Mouse (Mus musculus) bone marrow, adult 2 months (tissue): ENCODE data around the gene Gm20517. TPM values are rescaled to one million over a fixed set of nuclear protein-coding genes. Genes with fewer than 3 reads are reported as not detected.
"Not testable (repeated sequence)": the region's sequence is repeated elsewhere in the genome, so short reads cannot be mapped to it uniquely, and the experiment has no call there.

Experiments
- H3K27ac ChIP-seq: fragments of 200-500 bp; 2 replicates; pipeline ENCODE4 v1.5.1; 2012; ENCODE audit warnings: low read depth, mild to moderate bottlenecking, control low read depth, inconsistent platforms, low read length; ENCODE audit not compliant: control insufficient read depth, poor library complexity, insufficient read depth
- H3K4me1 ChIP-seq: fragments of 200-500 bp; 2 replicates; pipeline ENCODE4 v1.6.1; 2011; ENCODE audit warnings: low read length; ENCODE audit not compliant: control insufficient read depth, insufficient read depth
- H3K4me3 ChIP-seq: fragments of 200-500 bp; replicated peaks from 2 replicates; pipeline ENCODE3; 2011; ENCODE audit warnings: mild to moderate bottlenecking, low read depth, low read length, control low read depth; ENCODE audit not compliant: control insufficient read depth
- CTCF ChIP-seq: fragments of 200-500 bp; IDR thresholded peaks from 2 replicates; pipeline ENCODE4 v1.5.1; 2011; ENCODE audit warnings: low read length, control low read depth; ENCODE audit not compliant: control insufficient read depth, insufficient read depth
- POLR2A ChIP-seq: fragments of 200-500 bp; IDR thresholded peaks from 2 replicates; pipeline ENCODE4 v1.6.1; 2011; ENCODE audit warnings: low read depth, mild to moderate bottlenecking, control low read depth, low read length, borderline replicate concordance; ENCODE audit not compliant: control insufficient read depth
- WGBS: fragments of 180-500 bp; shearing (Covaris S2); methylation state at CpG from one replicate; pipeline ENCODE4 v1.1.7; 2018; 5-methylcytosine and 5-hydroxymethylcytosine counted together
- polyA plus RNA-seq: library from polyadenylated mRNA; stranded (reverse); fragments of >200 nt; gene quantifications from 2 replicates; pipeline ENCODE4 v1.2.4, GENCODE M21; 2011; ENCODE audit warnings: low replicate concordance; ENCODE audit not compliant: missing spikeins, insufficient read depth, insufficient read length

Gm20517 gene
- polyA plus RNA-seq, 1 experiment, result 5.1 TPM

- Histone ChIP-seq H3K4me1 (no peaks in the 10 kb centered on the region; the same call in 1 of the 2 replicates), H3K4me3 (no peak overlapping the region), H3K27ac (no peak overlapping the region)
- no peak for TF ChIP-seq POLR2A
- no peak for TF ChIP-seq CTCF
- WGBS, result 95% methylated on average over 8 of the region's 8 CpGs
These were observed 4.7 kb downstream of the Gm20517 start for GRCm38 (mm10) chr17:47616119-47616518.

GRCm38 (mm10) chr17:47616652-47617051, 5.3 kb downstream of the Gm20517 start:
- TF ChIP-seq CTCF (no peak), POLR2A (no peak)
- no peak overlapping the region for H3K4me3 ChIP-seq
- no peaks in the 10 kb centered on the region; the same call in 1 of the 2 replicates for H3K4me1 ChIP-seq
- H3K27ac ChIP-seq, result no peak overlapping the region
- 76% methylated on average over 4 of the region's 4 CpGs for WGBS

GRCm38 (mm10) chr17:47617605-47618307, 6.4 kb downstream of the Gm20517 start:
- 65% methylated on average over 9 of the region's 9 CpGs for WGBS
- TF ChIP-seq CTCF, result no peak
- no peak for TF ChIP-seq POLR2A
- no peaks in the 10 kb centered on the region; the same call in 1 of the 2 replicates for H3K4me1 ChIP-seq
- H3K4me3 ChIP-seq, result no peak overlapping the region
- H3K27ac ChIP-seq, result peak overlapping the region; percentile 84

- Histone ChIP-seq H3K4me1 (no peaks in the 10 kb centered on the region; the same call in 1 of the 2 replicates), H3K4me3 (no peak overlapping the region), H3K27ac (no peak overlapping the region)
- TF ChIP-seq CTCF, result no peak
- TF ChIP-seq POLR2A, result no peak
- 89% methylated on average over 13 of the region's 13 CpGs for WGBS
These were observed 7.3 kb downstream of the Gm20517 start for GRCm38 (mm10) chr17:47618556-47619311.

- Histone ChIP-seq H3K4me3 (no peak overlapping the region), H3K27ac (no peak overlapping the region), H3K4me1 (no peaks in the 10 kb centered on the region; the same call in 1 of the 2 replicates)
- 92% methylated on average over 14 of the region's 14 CpGs for WGBS
- TF ChIP-seq POLR2A (no peak), CTCF (no peak)
These were observed 11.6 kb downstream of the Gm20517 start for GRCm38 (mm10) chr17:47622912-47623554.

GRCm38 (mm10) chr17:47624572-47624971, 13.2 kb downstream of the Gm20517 start:
- not testable (repeated sequence) for H3K27ac ChIP-seq, H3K4me3 ChIP-seq, H3K4me1 ChIP-seq
- WGBS, result 90% methylated on average over 5 of the region's 5 CpGs

- TF ChIP-seq POLR2A (no peak), CTCF (no peak)
- Histone ChIP-seq H3K4me3 (no peak overlapping the region), H3K4me1 (no peaks in the 10 kb centered on the region), H3K27ac (no peak overlapping the region)
- WGBS, result 95% methylated on average over 2 of the region's 2 CpGs
These were observed 13.7 kb downstream of the Gm20517 start for GRCm38 (mm10) chr17:47625088-47625487.

GRCm38 (mm10) chr17:47626031-47626430, 14.6 kb downstream of the Gm20517 start:
- no peak overlapping the region for H3K27ac ChIP-seq

More at GRCm38 (mm10) chr17:47626031-47626430, 14.6 kb downstream of the Gm20517 start:
- WGBS, result 96% methylated on average over 5 of the region's 5 CpGs
- no peak for TF ChIP-seq CTCF
- TF ChIP-seq POLR2A, result no peak
- Histone ChIP-seq H3K4me1 (no peaks in the 10 kb centered on the region), H3K4me3 (no peak overlapping the region)
